Mouse (Mus musculus) kidney, embryonic 14.5 days (tissue): ENCODE measurements at regions not wholly inside any gene's neighbourhood (a gene's known extent, or its start where the extent isn't known, plus 50 kb on each side); places are given as distances from the start of the nearest gene placed in this dataset.
A peak's percentile ranks its signal among the peaks of the same experiment; 100 is the strongest.

Experiments
- ATAC-seq: fragments of 200-750 bp; cut with Nextera tagmentation; 2 replicates; pipeline ENCODE4 v1.8.0; 2017; ENCODE audit warnings: moderate number of reproducible peaks, mild to moderate bottlenecking, moderate TSS enrichment, moderate library complexity; ENCODE audit not compliant: low FRiP score, low TSS enrichment
- H3K27ac ChIP-seq: fragments of 300-500 bp; sonication (generic); 2 replicates; pipeline ENCODE4 v1.5.1; 2014; ENCODE audit warnings: low read depth, mild to moderate bottlenecking, low read length, moderate library complexity, mixed read lengths
- H3K27me3 ChIP-seq: fragments of 300-500 bp; sonication (generic); 2 replicates; pipeline ENCODE4 v1.6.1; 2014; ENCODE audit warnings: mild to moderate bottlenecking, low read length; ENCODE audit not compliant: control insufficient read depth, insufficient read depth
- H3K36me3 ChIP-seq: fragments of 300-500 bp; sonication (generic); 2 replicates; pipeline ENCODE4 v1.6.1; 2014; ENCODE audit warnings: low read length, mixed read lengths; ENCODE audit not compliant: control insufficient read depth, insufficient read depth
- H3K4me1 ChIP-seq: fragments of 300-500 bp; sonication (generic); 2 replicates; pipeline ENCODE4 v1.6.1; 2014; ENCODE audit warnings: low read length, mixed read lengths; ENCODE audit not compliant: control insufficient read depth, insufficient read depth
- H3K4me2 ChIP-seq: fragments of 300-500 bp; sonication (generic); replicated peaks from 2 replicates; pipeline ENCODE4 v1.6.1; 2014; ENCODE audit warnings: low read depth, mild to moderate bottlenecking, low read length
- H3K4me3 ChIP-seq: fragments of 300-500 bp; sonication (generic); 2 replicates; pipeline ENCODE4 v1.5.1; 2014; ENCODE audit warnings: mild to moderate bottlenecking, low read length
- H3K9ac ChIP-seq: fragments of 300-500 bp; sonication (generic); 2 replicates; pipeline ENCODE4 v1.6.1; 2014; ENCODE audit warnings: low read depth, mild to moderate bottlenecking, low read length, moderate library complexity
- H3K9me3 ChIP-seq: fragments of 300-500 bp; sonication (generic); 2 replicates; pipeline ENCODE4 v1.6.1; 2016; ENCODE audit warnings: low read length; ENCODE audit not compliant: control insufficient read depth
- WGBS: fragments of 180-500 bp; shearing (Covaris S2); extraction: QIAGEN DNeasy Blood & Tissue Kit; methylation state at CpG from one replicate; pipeline ENCODE4 v1.1.7; 2014; 5-methylcytosine and 5-hydroxymethylcytosine counted together

DNA sequence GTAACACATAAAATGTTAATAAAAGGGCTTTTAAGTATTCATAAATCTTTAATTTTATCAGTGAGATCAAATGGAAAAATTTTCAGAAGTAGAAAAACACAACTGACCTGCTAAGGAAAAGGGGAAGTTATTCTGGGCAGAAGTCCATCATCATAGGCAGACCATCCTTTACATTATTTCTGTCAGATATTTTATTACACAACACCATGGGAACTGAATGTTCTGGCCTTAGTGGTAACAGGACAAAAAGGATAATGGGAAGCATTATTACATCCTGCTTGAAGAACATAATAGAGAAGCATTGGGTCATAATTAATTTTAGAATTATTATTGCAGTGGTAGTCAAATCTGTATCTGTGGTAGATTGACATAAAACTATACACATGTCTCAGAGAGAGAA lies 603.5 kb upstream of the Gje1 start:
- no peak overlapping the region for H3K27ac ChIP-seq
- no peak overlapping the region for H3K4me3 ChIP-seq
- H3K4me2 ChIP-seq = no peak overlapping the region
- no peaks in the 10 kb centered on the region for H3K4me1 ChIP-seq
- H3K9ac ChIP-seq = no peak overlapping the region
- H3K36me3 ChIP-seq = no peaks in the 10 kb centered on the region
- H3K27me3 ChIP-seq = no peaks in the 10 kb centered on the region
- no peak for ATAC-seq
- H3K9me3 ChIP-seq = peaks cover 3% of the 10 kb centered on the region; the same call in 1 of the 2 replicates

- Histone ChIP-seq H3K4me1 (no peaks in the 10 kb centered on the region), H3K4me3 (no peak overlapping the region), H3K27ac (no peak overlapping the region), H3K27me3 (no peaks in the 10 kb centered on the region), H3K36me3 (no peaks in the 10 kb centered on the region), H3K9ac (no peak overlapping the region), H3K9me3 (peaks cover 3% of the 10 kb centered on the region; the same call in 1 of the 2 replicates), H3K4me2 (no peak overlapping the region)
- ATAC-seq = no peak
- 86% methylated on average over 2 of the region's 2 CpGs for WGBS
Observed at GRCm38 (mm10) chr10:15317017-15317607, 599.1 kb upstream of the Gje1 start.

DNA sequence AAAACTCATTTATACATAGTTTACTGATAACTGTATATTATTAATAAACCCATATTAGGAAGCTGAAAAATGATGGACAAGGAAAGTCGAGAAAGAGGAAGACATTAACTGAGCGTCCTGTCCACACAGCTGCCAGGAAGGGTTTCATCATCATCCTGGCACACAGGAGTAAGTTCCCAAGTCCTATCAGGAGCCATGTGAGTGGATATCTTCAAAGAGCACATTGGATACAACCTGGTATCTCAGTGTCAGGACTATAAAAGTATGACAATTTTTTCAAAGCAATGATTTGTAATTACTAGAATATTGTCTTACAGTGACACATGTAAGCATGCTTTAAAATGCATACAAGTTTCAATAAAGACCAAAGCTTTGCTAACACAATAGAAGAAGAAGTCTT lies 592.6 kb upstream of the Gje1 start:
- ATAC-seq = no peak
- H3K27ac ChIP-seq = no peak overlapping the region
- H3K4me2 ChIP-seq = no peak overlapping the region
- 76% methylated on average over 2 of the region's 2 CpGs for WGBS
- no peaks in the 10 kb centered on the region for H3K4me1 ChIP-seq
- no peak overlapping the region for H3K4me3 ChIP-seq
- no peaks in the 10 kb centered on the region for H3K36me3 ChIP-seq
- H3K9ac ChIP-seq = no peak overlapping the region
- no peaks in the 10 kb centered on the region for H3K27me3 ChIP-seq
- H3K9me3 ChIP-seq = no peaks in the 10 kb centered on the region

DNA sequence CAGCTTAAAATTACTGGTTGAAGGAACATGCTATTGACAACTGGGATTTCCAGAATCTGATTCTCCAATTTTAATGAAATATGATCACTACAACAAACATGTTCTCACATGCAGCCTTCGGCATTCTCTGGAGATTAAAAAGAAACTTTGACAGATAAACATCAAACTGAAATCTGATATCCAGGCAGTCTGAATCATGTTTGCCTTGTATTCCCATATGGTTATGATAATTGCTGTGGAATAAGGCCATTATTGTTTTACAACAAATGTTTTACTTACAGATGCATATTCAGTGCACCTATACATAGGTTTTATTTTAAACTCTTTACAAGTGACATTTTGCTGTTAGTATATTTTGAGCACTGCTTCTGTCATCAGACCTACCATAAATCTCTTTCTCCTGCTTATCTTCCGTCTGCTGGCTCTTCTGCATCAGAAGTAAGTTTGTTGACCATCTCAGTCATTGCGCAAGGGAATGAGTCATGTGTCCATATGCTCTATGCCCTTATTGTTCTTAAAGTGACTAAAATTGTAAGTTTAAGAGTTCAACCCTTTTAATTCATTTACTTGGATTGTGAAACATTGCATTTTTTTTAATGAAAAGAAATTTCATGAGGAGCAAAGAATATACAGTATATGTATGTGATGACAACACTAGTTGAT lies 587.9 kb upstream of the Gje1 start:
- Histone ChIP-seq H3K4me2 (no peak overlapping the region), H3K4me1 (no peaks in the 10 kb centered on the region), H3K4me3 (no peak overlapping the region), H3K9ac (no peak overlapping the region), H3K27me3 (no peaks in the 10 kb centered on the region), H3K36me3 (no peaks in the 10 kb centered on the region), H3K9me3 (no peaks in the 10 kb centered on the region), H3K27ac (no peak overlapping the region)
- ATAC-seq = no peak
- 58% methylated on average over 3 of the region's 3 CpGs for WGBS

GRCm38 (mm10) chr10:15300199-15301085 lies 582.4 kb upstream of the Gje1 start:
- Histone ChIP-seq H3K27ac (no peak overlapping the region), H3K4me2 (no peak overlapping the region; the same call in 1 of the 2 replicates), H3K27me3 (no peaks in the 10 kb centered on the region), H3K9me3 (no peaks in the 10 kb centered on the region), H3K4me1 (no peaks in the 10 kb centered on the region), H3K36me3 (no peaks in the 10 kb centered on the region), H3K4me3 (no peak overlapping the region), H3K9ac (no peak overlapping the region)
- WGBS = 36% methylated on average over 8 of the region's 8 CpGs
- ATAC-seq = peak; percentile 91

GRCm38 (mm10) chr10:15299331-15300198 lies 581.6 kb upstream of the Gje1 start:
- Histone ChIP-seq H3K36me3 (no peaks in the 10 kb centered on the region), H3K27me3 (no peaks in the 10 kb centered on the region), H3K4me3 (no peak overlapping the region), H3K4me1 (no peaks in the 10 kb centered on the region), H3K9ac (no peak overlapping the region), H3K9me3 (no peaks in the 10 kb centered on the region), H3K27ac (no peak overlapping the region), H3K4me2 (no peak overlapping the region)
- WGBS = 39% methylated on average over 11 of the region's 11 CpGs
- 0 out of 2 replicates have a peak, but pooled peaks have one; percentile 9 for ATAC-seq

GRCm38 (mm10) chr10:15297257-15297656 lies 579.2 kb upstream of the Gje1 start:
- Histone ChIP-seq H3K4me1 (no peaks in the 10 kb centered on the region), H3K4me3 (no peak overlapping the region), H3K9me3 (no peaks in the 10 kb centered on the region), H3K4me2 (no peak overlapping the region), H3K9ac (no peak overlapping the region), H3K27ac (no peak overlapping the region), H3K36me3 (no peaks in the 10 kb centered on the region), H3K27me3 (no peaks in the 10 kb centered on the region)
- 92% methylated on average over 2 of the region's 2 CpGs for WGBS
- ATAC-seq = no peak

GRCm38 (mm10) chr10:15294125-15294524 lies 576.1 kb upstream of the Gje1 start:
- no peaks in the 10 kb centered on the region for H3K4me1 ChIP-seq
- WGBS = 81% methylated on average over 1 of the region's 1 CpGs
- H3K27me3 ChIP-seq = no peaks in the 10 kb centered on the region
- H3K36me3 ChIP-seq = no peaks in the 10 kb centered on the region
- no peak overlapping the region for H3K27ac ChIP-seq
- no peak overlapping the region for H3K4me3 ChIP-seq
- H3K4me2 ChIP-seq = no peak overlapping the region
- H3K9me3 ChIP-seq = no peaks in the 10 kb centered on the region
- no peak overlapping the region for H3K9ac ChIP-seq
- no peak for ATAC-seq
